Mouse (Mus musculus) lung, postnatal 25 days (tissue): ENCODE results near the gene Ell2.

ENCODE experiments used
- DNase-seq: peaks from one replicate; pipeline ENCODE4 v3.0.0; 2022; ENCODE audit warnings: low spot score

Gene Ell2

DNA sequence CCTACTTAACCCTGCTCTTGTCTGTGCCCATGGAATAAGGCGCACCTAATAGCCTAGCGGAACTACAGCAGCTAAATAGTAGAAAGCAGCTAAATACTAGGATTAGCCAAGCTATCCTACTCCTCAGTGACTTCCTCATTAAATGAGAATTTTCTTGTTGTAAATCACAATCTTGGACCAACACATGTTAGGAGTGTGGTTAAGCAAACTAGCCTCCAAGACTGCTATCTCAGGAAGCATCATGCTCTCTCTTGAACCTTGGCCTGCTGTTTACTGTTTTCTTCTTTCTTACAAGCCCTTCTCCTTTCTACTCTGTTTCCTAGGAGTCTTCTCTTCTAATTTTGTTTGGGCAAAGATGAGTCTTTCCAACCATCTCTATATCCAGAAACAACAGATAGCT, 110.6 kb downstream of the Ell2 start:
- DNase-seq: no peak

DNA sequence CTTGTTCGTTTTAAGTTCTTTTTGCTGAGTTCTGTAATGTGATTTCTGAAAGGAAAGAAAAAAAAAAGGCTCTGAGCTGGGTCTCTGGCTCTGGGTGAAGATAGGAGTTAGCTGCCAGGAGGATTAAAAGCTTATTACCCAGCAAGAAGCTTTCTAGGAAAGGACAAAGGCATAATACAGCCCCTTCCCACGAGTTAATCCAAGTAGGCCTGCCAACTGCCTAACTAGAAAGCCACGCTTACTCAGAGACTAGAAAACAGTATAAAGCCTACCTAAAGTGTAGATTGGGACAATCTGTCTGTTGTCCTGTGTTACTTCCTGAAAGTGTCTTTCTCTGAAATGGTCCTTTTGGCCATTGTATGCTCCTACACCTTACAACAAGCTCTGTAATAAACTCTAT, 111.9 kb downstream of the Ell2 start:
- DNase-seq: no peak

GRCm38 (mm10) chr13:75818945-75819706, 112.6 kb downstream of the Ell2 start:
- no peak for DNase-seq

GRCm38 (mm10) chr13:75819898-75820297, 113.3 kb downstream of the Ell2 start:
- DNase-seq: no peak
